Mouse (Mus musculus): Measurements from ENCODE around the gene Slc4a4.
A peak's percentile ranks its signal among the peaks of the same experiment; 100 is the strongest.

Slc4a4 gene

DNA sequence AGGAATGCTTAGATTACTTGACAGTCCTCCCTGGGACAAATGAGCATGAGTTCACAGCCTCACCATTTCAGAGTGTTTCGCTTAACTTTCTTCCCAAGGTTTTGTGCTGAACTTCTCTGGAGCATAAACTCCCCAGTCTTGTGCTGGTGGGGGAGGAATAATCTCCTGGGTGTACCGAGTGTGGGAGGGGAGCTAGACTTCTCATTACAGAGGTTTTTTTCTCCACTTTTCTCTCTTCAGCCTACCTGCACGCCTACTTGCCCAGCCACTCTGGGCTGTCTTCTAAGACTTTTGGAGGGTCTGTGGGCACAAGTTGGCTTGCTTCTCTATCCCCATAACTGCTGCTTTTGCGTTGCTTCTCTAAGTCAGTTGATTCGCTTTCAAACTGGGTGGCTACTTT lies 365.2 kb downstream of the Slc4a4 start:
- DNase-seq (ENCODE audit: extremely low read depth, insufficient read length, low spot score), result no peak

DNA sequence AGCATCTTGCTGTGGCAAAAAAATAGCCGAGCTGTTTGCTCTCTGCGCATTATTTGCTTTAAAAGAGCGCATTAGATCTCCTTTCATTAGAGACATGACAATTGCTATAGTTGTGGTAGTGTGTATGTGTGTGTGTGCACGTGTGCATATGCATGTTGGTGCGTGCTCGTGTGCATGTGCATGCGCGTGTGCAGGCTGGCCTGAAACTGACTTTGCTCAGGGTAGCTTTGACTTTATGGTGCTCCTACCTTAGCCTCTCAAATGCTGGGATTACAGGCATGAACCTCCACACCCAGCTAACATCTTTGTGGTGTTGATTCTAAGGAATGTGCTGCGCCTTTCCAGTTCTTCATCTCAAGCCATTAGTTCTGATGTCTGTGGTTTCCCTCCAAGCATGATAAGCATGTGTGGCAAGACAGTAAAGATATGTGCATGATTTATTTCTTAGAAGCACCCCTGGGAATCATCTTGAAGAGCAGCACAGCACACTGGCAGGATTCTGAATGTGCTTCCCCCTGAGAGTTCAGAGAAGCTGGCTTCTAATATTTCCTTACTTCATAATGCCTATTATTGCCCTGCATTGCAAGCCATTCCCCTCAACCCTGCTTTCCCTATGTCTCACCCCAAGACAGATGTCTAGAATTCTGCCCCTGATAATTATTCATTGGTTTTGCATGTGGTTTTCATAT lies 373.3 kb downstream of the Slc4a4 start:
- DNase-seq (ENCODE audit: extremely low read depth, insufficient read length, low spot score), result no peak

DNA sequence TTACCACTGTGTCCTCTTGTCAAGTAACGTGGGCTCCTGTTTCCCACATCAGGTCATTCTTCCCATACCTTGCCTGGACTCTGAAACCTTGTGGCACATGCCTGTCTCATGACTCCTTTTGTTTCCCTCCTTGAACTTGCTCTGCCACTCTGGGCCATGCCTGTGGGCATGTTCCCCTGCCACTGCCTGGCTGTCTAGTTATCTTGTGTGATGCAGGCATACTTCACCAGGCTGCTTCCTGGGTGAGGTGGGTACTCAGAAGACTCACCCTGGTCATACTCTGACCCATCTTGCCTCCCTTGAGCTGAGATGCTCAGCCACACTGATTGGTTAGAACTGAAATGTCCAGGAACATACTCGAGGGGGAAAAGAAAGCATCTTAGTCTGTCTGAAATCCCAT lies 390.4 kb downstream of the Slc4a4 start:
- peak; percentile 9 for DNase-seq (ENCODE audit: extremely low read depth, insufficient read length, low spot score)

DNA sequence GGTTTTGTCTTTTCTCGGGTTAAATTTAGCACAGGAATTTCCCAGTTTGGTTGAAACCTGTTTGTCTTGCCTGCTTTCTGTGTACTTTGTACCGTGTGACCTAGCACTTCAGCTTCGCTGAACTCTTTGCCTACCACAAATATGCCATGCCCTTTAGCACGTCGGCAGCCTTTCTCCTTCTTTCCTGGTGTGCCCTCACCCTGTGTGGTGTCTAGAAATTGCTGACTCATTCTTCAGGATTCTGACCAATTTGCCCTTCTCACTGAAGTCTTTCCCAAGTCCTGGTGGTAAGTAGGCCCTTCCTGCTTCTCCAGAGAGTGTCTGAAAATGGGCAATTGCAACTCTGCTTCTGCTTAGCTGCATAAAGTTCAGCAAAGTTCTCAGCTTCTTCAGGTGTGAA lies 391.0 kb downstream of the Slc4a4 start:
- peak; percentile 48 for DNase-seq (ENCODE audit: extremely low read depth, insufficient read length, low spot score)

DNA sequence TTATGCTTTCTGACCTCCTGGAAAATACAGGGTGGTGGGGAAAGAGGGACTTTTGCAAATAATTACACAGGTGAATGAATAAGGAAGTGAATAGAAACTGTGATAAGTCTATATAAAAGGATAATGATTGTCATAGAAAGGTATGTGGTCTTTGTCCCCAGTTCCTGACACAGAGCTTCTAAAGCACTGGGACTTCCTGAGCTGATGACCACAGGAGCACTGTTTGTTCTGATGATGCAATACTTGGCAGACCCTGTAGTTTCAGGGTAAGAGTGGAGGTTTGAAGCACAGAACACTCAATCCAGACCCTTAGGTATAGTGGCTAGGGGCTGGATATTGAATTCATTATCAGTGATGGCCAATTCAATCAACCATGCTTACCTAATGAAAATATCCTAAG lies 391.7 kb downstream of the Slc4a4 start:
- no peak for DNase-seq (ENCODE audit: extremely low read depth, insufficient read length, low spot score)

DNA sequence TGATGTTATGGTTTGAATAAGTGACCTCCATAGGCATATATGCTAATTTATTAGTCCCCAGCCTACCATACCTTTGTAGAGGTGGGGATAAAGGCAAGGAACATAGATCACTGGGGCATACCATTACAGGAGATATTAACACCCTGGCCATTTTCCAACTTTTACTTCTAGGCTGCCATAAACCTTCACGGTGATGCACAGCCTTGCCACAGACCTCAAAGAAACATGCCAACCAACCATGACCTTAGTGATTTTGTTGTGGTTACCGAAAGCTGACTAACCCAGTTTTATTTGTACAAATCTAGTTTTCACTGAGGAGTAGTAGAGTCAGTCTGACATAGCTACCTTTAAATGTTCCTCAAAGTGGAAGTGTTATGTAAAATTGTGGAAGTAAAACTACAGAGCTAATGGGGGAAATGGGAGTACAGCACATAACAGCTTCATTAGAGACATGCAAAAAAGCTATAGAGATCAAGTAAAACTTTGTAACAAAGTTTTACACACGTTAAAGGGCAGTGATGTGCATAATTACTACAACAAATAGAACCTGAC lies 393.8 kb downstream of the Slc4a4 start:
- DNase-seq (ENCODE audit: extremely low read depth, insufficient read length, low spot score), result no peak

Data from 3134 (cell line).